Mouse (Mus musculus) ovary, postnatal 10 days (tissue): Measurements from ENCODE around the gene Slc19a1.

Source experiments
- DNase-seq: peaks from one replicate; pipeline ENCODE4 v3.0.0; 2022; ENCODE audit warnings: low spot score

The Slc19a1 gene

DNA sequence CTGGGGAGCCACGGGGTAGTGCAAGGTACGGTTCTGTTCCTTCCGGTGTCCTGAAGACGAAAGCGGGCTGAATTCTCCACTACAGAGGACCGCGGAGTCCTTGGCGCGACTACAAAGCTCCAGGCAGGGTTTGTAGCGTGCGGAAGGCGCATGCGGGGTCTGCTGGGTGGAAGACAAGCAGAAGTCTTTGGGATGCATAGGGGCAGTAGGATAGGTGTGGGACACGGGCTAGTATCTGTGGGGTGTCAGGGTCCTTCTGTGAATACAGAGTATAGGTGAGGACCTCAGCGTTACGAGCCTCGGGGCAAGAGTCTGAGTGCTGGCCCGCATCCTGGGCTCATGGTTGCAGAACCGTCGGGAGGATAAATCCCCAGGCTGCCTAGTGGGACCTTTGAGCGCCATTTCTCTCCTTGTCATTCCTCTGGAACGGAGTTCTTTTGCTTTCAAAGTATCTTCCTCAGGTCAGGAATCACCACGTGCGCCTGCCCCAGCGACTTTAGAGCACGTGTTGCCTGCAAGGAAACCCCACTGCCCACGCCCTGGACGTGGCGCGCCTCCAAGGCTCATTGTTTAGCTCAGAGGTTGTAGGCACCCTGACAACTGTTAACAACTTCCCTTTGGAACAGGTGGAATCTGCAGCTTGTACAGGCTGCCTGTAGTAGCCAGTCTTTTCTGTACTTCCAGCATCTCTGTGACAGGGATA lies 1.4 kb downstream of the Slc19a1 start:
- peak; percentile 20 for DNase-seq

DNA sequence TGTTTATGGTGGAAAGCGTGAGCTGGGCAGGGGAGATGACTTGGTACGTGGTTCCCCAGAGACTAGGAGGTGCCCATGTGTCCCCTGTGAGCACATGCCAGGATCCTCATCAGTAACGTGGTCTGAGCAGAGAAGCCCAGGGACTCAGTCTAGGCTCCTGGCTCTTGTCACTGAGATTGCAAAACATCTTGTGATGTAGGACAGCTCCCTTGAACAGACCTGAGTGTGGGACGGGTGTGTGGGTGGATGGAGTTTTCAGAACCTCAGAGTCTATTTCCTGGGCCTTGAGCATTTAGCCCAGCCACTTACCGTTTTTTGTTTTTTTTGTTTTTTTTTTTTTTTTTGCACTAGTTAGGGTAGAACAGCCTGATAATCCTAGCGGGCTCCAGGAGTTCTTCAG lies 3.4 kb downstream of the Slc19a1 start:
- no peak for DNase-seq

DNA sequence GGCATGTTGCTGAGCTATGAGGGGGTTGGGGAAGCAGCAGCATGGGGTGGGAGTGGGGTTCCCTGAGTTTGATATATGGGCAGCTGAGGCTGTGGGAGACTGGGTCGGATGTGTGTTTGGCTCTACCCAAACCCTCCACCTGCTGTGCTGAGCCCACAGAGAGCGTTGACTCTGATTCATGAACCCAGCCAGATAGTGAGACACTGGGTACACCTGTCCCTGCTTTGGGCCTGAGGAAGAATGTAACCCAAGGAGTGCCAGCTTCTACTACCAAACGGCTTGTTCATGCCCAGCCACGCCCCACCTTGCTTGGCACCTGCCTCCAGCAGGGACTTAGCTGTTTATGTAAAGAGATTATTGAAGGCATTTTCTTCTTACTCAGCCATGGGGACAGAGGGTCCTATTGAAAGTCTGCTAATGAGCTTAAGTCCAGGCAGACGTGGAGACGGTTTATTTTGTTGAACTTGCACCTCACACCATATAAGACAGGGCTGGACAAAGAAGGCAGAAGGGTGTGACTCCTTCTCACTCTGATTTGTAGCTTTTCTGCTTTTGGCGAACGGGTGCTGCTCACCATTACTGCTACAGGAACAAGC lies 6.6 kb downstream of the Slc19a1 start:
- DNase-seq: no peak

DNA sequence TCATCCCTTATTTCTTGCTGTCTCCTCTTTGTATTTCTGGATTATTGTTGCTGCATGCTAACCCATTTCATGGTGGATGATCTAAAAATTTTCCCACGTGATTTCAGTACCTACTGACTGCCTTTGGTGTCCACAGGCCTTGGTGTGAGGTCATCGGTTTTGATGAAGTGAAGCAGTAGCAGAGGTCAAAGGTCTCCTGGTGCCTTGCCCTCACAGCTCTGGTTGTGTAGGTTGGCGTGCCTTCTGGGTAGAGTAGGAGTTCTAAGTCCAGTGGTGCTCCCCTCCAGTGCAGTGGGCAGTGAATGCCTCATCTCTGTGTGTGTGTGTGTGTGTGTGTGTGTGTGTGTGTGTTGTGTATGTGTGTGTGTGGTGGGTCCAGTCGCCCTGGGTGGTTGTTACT lies 16.2 kb downstream of the Slc19a1 start:
- DNase-seq: no peak

DNA sequence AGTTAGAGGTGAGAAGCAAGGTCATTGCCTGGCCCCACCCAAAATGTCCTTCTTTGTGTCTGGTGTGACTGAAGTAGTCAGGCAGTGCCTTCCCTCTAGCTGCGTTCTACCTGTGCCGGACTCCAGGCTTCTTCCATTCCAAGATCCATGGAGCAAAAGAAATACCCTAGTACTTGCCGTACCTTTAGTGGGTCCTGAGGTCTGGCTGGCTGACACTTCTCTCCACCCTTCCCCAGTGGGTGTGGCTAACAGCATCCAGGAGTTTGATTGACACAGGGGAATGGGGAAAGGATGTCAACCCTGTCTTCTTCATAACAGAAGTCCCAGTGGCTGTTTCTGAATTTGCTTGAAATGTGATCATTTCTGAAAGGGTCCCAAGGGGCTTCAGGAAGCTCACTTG lies 16.6 kb downstream of the Slc19a1 start:
- DNase-seq: no peak

DNA sequence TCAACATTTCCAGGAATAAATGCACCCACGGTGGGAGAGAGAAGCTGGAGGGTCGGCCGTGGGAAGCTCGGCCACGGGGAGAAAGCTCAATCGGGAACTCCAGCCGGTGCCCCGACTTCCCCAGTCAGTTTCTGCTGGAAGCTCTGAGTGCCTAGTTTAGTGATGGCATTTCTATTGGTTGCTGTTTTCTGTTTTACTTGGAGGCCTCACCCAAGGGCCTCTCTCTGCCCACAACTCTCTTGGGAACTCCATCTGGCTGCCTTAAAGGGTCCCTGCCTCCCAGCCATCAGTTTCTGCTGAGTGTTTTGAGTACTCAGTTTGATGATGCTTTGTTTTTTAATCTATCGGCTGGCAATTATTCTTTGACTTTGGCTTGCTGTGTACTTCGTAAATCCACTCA lies 24.7 kb downstream of the Slc19a1 start:
- DNase-seq: no peak

DNA sequence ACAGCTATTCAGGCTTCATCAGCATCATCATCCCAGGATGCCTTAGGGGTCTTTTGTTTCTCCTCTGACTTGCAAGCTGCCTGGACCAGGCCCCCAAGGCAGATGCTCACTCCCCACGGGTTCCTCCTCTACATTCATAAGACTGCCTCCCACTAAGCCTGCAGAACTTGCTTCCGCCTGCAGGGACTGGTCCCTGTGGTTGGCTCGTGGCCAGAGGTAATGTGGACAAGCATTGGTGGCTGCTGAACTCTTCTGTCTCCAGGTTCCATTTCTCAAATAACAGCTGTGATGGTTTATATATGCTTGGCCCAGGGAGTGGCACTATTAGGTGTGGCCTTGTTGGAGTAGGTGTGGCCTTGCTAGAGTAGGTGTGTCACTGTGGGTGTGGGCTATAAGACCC lies 29.4 kb downstream of the Slc19a1 start:
- no peak for DNase-seq

DNA sequence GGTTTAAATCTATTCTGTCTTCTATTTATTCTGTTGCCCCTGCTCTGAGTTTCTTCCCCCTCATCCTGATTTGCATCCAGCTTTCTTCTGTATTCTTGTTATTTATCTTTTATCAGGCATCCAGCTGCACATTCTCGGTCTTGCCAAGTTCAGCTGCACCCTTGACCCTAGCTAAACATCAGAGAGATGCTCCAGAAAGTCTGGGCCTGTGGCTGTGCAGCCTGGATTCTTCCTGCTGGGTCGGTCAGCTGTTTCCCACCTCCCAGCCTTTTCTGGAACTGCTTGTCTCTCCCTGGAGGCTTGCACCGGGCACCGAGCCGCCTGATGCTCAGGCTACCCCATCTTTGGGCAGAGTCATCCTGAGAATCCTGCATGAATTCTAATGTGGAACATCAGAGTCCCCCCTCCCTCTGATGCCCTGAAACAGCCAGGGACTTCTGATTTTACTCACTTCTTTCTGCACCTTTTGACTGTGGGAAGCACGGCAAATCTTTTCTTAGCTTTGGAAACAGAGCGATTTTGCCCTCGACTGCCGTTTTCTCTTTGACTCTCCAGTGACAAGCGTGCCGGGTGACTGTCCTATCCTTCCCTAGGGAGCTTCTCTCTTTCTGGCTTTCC lies 30.5 kb downstream of the Slc19a1 start:
- DNase-seq: peak; percentile 20

DNA sequence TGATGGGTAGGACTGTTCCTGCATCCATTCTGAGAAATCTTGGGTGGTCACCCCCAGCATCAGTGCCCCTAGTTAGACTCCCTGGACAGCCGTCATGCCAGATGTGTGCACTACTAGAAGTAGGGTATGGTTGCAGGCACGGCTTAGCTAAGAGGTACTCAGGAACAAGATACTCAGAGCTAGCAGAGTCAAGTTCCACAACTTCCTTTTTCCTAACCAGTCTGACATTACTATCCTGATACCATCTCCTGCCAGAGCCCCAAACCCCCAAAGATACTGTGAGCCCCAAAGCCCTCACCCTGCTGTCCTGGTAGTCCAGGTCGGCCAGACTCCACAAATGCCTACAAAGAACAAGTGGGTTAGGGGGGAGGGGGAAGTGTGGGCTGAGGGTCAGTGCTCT lies 32.2 kb downstream of the Slc19a1 start:
- no peak for DNase-seq

DNA sequence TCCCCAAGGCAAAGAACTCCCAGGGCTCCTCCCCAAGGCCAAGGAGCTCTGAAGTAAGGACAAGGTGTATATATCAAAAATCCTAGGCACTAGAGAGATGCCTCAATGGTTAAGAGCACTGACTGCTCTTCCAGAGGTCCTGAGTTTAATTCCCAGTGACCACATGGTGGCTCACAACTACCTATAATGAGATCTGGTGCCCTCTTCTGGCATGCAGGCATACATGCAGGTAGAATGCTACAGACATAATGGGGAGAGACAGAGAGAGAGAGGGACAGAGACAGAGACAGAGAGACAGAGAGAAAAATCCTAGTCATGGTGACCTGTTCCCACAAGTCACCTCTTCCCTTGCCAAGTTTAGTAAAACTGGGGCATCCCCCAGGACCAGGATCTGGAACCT lies 32.6 kb downstream of the Slc19a1 start:
- DNase-seq: no peak

DNA sequence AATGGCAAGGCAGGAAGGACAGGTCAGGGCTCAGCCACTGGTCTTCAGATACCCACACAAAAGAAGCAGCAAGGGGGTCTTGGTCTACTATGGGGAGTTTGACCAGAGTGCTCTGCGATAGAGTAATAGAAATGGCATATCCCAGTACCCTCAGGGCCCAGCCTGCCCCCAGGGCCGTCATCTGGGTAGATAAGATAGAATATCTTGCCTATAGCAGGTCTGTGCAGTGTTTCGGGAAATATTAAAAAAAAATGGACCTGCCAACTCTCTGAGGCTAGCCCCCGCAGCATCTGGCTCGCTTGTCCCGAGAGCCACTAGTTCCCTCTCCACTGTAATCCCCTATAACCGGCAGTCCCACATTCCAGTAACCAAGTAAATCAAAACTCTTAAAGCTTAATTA lies 36.4 kb downstream of the Slc19a1 start:
- no peak for DNase-seq

DNA sequence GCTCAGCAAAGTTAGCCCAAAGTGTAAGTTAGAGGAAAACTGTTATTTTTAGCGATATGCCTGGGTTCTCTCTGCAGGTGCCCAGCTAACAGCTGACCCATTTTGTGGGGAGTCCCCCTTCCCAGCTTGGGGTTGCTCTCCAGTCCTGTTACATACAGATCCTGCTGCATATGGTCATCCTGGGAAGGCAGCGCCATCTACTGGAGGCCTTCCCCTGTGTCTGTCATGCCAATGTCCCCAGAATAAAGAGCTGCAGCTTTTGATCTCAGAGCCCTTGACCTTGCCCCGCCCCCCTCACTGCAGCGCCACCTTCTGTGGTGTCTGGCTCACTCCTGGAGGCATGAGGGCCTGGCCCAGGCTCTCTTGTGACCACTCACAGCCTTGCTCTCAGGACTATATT lies 38.0 kb downstream of the Slc19a1 start:
- no peak for DNase-seq

DNA sequence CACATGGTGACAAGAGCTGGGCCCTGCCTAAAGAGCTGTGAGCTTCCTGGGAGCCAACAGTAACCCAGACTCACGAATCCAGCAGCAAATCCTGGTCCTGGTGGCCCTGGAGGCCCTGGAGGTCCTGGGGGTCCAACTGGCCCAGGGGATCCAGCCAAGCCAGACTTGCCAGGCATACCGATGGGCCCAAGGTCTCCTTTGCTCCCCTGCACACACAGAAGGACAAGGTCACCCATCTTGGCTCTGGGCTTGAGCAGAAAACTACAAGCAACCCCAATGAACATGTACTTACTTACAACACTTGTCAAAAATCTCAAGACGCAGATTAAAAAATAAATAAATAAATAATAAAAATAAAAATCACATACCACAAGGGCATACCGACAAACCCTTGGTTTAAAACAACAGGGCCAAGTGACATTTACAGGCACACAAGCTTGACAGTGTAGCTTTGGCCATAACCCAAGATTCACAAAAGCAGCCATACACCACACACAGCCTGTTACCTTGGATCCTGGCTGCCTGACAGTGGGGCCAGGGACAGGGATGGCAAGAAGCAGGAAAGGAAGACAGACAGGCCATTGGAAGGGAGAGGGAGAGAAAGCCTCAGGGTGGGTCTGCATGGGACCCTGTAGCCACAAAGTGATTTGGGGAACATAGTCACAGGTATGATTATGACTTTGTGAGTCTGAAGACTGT lies 42.4 kb downstream of the Slc19a1 start:
- no peak for DNase-seq

DNA sequence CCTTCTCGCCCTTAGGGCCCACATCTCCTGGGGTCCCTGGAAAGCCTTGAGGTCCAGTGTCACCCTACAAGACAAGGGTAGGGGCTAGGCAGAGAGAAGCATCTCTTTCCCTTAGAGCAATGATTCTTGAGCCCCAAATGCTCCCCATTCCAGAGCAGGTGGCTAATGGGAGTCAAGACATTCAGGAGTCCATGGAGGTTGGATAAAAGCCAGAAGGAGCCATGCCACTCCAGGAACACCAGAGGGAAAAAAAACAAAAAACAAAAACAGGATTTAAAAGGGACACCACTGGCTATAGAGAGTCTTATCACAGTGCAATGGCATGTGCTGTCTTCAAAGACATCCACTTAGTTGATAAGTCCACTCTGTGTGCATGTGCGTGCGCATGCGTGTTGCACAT lies 46.4 kb downstream of the Slc19a1 start:
- DNase-seq: no peak

DNA sequence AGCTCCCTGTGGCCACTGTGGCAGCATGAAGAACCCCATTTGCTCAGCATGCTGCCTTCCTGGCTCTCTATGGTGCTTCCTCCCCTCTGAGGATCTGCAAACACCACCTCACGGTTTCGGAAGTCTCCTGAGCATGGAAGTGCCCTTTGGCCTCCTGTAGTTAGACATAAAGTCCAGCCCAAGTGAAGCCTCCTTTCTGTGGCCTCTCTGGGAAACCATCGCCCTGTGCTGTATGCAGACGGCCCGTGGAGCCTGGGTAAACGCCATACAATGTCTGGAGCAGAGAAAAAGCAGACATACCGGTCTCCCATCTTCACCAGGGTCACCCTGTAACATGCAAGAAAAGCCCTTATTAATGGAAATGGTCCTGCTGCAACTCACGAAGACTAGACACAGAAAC lies 46.9 kb downstream of the Slc19a1 start:
- no peak for DNase-seq

DNA sequence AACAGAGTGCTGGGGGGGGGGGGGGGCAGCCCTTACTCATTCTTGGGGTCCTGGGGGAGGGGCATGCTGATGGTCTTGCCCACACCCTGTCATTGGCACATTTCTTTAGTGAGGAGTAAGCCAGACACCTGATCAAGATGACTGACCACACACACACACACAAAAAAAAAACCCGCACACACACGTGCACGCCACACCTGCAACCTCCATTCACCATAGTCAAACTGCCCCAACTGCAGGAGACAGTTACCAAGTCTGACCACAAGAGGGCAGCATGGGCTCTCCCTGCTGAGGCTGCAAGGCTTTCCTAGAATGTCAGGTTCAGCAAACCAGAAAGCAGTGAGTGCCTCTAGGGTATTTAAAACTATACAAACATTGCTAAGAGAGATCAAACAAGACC lies 50.4 kb downstream of the Slc19a1 start:
- peak; percentile 64 for DNase-seq

DNA sequence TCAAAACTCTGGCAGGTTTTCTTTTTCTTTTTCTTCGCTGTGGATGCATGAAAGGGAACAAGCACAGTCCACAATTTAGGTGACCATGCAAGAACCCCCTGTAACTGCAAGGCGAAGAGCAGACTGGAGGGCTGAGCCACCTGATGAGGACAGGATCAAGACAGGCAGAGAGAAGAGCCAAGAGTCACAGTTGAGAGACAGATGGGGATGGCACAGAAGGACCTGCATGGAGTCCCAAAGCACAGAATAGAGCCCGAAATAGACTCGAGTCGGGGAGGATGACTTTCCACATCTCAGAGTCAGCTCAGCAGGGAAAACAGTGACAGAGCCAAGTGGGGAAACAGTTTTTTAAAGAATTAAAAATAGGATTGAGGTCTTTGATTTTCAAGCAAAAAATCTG lies 50.9 kb downstream of the Slc19a1 start:
- DNase-seq: no peak

DNA sequence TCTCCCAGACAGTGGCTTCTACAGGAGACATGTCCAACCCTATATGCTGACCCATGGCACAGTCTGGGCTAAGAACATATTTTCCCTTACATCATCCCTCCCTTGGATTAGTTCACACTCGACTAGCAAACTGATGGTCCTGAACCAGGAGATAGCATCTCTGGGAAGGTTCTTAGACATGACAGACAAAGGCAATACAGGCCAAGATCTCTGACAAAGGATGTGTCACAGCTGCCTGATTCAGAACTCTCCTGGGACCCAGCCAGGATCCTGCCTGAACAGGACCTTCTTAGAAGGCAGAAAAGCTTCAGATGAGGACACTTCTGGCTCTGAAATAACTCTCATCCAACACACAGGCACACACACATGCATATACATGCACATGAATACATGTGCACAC lies 52.5 kb downstream of the Slc19a1 start:
- DNase-seq: no peak

DNA sequence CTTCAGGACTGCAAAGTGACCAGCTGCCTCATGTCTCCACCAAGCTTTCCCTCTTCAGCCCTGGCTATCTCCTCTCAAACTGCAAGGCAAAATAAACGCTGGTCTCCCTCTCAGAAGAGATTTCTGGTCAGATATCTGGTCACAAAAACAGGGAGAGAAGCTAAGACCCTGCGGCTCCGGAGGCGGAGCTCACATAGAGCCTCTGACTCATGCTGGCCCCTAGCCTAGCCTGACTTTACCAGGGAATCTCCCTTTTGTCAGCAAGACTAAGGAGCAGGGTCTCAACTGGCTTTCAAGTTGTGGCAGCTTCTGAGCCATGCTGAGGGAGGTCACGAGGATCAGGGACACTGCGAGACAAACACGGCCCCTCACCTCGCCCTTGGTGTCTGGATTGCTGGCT lies 57.3 kb downstream of the Slc19a1 start:
- DNase-seq: peak; percentile 27

DNA sequence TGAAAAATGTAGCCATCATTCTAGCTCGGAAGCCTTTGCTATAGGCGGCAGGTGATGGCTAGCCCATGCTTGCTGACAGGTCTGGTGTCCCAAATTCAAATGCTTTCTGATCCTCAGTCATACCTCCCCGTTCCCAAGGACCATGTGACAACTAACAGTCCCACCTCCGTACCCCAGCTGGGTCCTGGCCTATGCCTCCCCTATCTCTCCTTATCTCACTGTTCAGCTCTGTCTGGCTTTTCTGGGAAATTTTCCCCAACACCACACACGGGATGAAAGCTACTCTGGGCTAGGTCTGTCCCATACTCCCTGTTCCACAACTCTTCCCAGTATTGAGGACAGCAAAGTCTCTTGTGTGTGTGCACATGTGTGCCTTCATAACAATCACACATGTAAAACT lies 58.0 kb downstream of the Slc19a1 start:
- no peak for DNase-seq

DNA sequence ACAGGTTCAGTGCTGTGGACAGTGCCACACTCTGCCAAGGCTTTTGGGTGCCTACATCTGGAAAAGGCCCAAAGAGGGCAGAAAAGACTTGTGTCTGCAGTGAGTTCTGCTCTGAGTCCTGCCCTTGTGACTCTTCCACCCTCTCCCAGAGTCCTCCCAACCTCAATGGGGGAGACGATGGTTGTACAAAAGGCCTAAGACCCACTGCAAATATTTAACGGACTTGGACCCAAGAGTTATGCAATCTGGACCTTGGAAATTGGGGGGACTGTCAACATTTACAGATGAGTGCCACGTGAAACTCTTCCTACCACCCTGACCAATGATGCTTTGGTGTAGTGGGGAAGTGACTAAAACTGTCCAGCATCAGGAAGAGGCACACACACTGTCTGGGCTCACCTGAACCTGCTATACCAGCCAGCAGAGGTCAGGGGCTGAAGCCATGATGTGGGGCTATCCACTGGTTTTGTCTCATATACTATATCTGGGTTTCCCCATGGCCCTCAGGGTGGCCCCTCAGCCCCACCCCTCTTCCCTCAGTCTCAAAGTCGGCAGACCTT lies 59.6 kb downstream of the Slc19a1 start:
- DNase-seq: no peak

DNA sequence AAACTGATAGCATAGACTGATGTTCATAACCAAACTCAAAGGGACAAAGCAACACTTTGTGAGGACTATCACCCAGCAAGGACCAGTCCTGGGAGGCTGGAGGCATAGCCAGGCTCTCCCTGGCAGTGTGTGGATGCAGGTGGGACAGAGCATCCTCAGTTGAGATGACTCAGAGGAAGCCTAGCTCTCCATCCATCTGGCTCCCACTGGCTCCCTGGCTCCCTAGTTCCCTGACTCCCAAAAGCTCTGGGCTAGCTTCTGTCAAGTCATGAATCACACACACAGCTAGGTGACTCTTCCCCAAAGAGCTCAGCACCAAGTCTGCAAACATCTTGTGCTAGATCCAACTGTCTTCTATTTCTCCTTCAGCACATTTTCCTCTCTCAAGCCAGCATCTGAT lies 61.8 kb downstream of the Slc19a1 start:
- no peak for DNase-seq

DNA sequence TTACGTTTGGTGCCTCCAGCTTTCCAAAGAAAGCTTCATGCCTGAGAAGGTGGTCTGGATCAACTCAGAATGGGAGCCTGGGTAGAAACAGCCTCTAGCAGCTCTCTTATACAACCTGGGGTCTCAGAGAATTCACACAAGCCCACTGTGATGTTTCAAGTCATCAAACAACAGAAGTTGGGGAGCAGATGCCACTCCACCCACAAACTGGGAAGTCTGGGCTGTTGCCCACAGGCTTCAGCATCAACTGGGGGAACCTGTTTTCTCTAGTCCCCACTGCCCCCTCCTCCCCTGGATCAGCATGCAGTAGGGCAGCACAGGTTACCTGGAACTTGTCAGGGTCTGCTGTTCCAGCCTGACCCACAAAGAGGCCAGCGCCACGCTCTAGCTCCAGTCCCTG lies 63.6 kb downstream of the Slc19a1 start:
- DNase-seq: no peak
